Mouse (Mus musculus): ENCODE measurements at regions not wholly inside any gene's neighbourhood (a gene's known extent, or its start where the extent isn't known, plus 50 kb on each side); places are given as distances from the start of the nearest gene placed in this dataset.

DNA sequence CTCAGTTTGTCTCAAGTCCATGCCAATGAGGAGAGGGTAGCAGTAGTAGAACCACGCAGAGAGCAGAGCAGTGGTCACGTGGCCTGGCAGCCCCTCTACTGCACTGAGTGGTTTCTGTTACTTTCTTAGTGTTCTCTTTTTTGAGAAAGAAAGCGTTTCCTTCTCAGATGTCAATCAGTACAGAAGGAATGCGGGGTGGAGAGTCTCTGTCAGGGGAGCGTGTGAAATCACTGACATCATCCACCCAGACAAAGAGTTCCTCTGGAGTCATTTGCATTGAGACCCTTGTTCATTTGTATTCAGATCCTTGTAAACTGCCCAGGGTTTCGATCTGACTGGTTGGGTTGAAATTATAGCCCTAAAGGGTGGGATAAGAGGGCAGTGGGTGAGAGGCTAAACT, 85.8 kb upstream of the Nckap5 start:
- DNase-seq: no peak

DNA sequence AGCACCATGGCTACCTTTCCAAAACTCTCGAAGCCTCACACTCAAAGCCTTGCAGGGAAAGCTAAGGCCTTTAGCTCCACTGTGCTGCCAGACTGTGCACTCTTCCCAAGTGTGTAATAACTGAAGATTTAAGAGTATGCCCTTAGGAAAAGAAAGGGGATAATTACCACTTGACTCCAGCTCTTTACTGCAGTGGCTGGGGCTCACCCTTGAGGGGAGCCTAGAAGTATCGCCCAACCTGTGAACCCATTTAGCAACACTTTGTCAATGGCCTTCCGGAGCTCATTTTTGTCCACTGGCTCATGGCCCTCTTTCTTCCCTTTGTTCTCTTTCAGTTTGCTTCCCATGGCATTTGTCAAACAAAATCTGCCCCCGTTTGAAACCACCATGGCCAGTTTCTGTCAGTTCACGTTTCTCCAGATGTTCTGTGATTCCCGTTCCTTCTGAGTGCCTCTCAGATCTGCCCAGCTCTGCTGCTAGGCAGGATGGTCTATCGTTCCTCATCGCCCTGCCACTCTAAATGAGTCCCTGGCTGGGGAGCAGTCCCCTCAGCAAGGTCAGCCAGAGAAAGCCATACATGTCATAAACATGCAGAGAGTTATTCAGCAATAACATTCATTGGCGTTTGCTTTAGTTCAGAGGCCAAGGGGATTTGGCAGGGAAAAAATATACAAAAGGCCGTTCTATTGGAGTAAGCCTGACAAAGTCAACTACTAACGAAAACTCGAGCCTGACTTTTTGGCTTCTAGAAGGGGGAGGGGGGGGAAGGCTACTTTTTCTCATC, 80.9 kb upstream of the Nckap5 start:
- no peak for DNase-seq

DNA sequence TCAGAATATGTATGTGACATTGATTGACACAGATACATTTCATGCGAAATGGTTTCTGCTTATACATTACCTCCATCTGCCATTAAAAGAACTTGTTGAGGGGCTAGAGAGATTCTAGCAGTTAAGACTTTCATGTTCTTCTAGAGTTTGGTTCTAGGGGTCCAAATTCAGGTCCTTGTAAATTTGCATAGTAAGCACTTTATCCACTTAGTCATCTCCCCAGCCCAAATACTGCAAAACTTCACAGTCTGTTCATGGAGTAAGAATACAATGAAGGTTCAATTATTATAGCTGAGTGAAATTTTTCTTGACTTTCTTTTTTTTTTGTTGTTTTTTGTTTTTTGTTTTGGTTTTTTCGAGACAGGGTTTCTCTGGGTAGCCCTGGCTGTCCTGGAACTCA, 76.8 kb upstream of the Nckap5 start:
- no peak for DNase-seq

DNA sequence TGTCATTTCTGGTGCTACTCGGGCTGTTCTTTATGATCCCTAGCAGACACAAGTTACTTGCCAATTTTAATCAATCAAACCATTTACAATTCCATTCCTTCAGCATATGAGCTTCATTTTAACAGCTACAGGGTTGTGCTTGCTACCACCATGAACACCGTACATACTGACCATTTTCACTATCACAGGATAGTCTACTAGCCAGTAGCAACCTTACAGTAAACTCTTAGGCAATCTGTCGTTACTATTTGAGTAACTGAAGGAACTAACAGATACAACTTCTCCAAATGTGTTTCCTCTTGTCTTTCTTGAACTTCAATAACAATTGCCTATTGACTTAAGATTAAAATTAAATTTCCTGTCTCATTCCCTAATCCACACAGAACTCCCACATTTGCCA, 67.9 kb upstream of the Nckap5 start:
- no peak for DNase-seq

DNA sequence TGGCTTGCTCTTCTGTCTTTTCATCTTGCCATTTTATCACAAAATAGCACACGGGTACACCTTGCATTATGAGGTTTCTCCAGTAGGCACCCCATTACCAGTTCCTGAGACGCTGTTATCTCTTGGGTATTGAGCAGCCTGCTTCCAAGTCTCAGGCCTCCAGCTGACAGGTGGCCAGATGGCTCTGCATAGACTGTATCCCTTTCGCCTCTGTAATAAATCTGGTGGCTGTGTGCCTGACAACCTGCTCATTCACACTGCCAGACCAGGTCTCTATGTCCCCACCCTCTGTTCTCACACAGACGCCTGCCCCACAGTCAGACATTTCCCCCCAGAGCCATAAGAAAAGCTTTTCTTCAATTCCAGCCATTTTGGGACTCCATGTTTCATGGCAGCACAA, 66.3 kb upstream of the Nckap5 start:
- DNase-seq: no peak

DNA sequence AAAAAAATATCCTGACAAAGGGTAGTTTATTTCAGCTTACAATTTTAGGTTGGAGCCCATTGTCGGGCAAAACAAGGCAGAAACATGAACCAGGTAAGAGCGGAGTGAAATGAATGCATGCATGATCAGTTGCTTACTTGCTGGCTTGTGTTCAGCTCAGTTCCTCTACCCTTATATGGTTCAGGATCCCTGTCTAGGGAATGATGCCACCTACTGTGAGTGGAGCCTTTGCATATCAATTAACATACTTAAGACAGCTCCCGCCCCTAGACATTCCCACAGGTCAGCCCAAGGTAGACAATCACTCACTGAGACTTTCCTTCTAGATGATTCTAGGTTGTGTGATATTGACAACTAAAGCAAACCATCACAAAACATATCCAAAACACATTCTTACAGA, 50.2 kb upstream of the Nckap5 start:
- DNase-seq: no peak
